Comparison of ENCODE assay signal across 8 mouse cellular contexts in the genomic region with DNA sequence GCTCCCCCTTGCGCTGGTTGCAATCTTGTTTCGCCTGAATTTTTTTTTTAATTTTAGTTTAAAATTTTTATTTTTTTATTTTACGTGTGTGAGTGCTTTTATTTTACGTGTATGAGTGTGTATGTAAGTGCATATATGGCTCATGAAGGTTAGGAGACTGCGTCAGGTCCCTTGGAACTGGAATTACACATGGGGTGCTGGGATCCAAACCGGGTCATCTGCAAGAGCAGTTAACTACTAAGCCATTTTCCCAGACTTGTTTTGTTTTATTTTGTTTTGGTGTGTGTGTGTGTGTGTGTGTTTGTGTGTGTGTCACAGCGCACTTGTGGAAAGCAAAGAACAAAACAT. TPM values are rescaled to one million over a fixed set of nuclear protein-coding genes. Genes with fewer than 3 reads are reported as not detected.
DNase-seq lines count a peak whose midpoint lies in the region; ATAC-seq and TF ChIP-seq lines count a peak whose summit lies in the region.

No protein-coding gene starts in this region.

- 38% methylated on average over 7 of the region's 7 CpGs for WGBS in forebrain, embryonic 14.5 days
- 24% methylated on average over 7 of the region's 7 CpGs for WGBS in liver, embryonic 15.5 days (ENCODE audit: insufficient replicate concordance)

- H3K4me1 ChIP-seq in forebrain, embryonic 14.5 days (ENCODE audit: control insufficient read depth, insufficient read depth, low read length) = peaks cover 12% of the 10 kb centered on the region
- peaks cover 64% of the 10 kb centered on the region for H3K4me1 ChIP-seq in liver, embryonic 15.5 days (replicated peaks)

- no peak for TF ChIP-seq CTCF in gastrocnemius, adult 2 months (IDR thresholded peaks at IDR 0.05)

- H3K9ac ChIP-seq in forebrain, embryonic 14.5 days (ENCODE audit: low read length) = peak overlapping the region; percentile 77
- peak overlapping the region; percentile 96 for H3K9ac ChIP-seq in liver, embryonic 15.5 days

- H3K4me3 ChIP-seq in gastrocnemius, adult 2 months = peak overlapping the region; percentile 96
- H3K4me3 ChIP-seq in forebrain, embryonic 14.5 days (ENCODE audit: low read depth, low read length) = peak overlapping the region; percentile 77
- H3K4me3 ChIP-seq in liver, embryonic 15.5 days (replicated peaks) = peak overlapping the region; percentile 96

- no peaks in the 10 kb centered on the region for H3K9me3 ChIP-seq in forebrain, embryonic 14.5 days (replicated peaks; ENCODE audit: control insufficient read depth, low read length)
- no peaks in the 10 kb centered on the region for H3K9me3 ChIP-seq in liver, embryonic 15.5 days (replicated peaks)

- intact Hi-C loops in gastrocnemius, adult 2 months (cut with DNase I) = no loop called here

- no peak for DNase-seq in gastrocnemius, adult 2 months
- DNase-seq in gastrocnemius, adult 8-10 months (ENCODE audit: low spot score in 2 of 2) = no peak
- peak; percentile 16 for DNase-seq in 3T3-L1 (ENCODE audit: low read depth, low spot score)
- DNase-seq in forebrain, embryonic 14.5 days (ENCODE audit: low spot score) = no peak
- no peak for DNase-seq in adrenal gland, adult 18-20 months (ENCODE audit: low spot score in 2 of 2)
- DNase-seq in thymus, postnatal 0 days (ENCODE audit: low spot score) = no peak
- DNase-seq in frontal cortex, postnatal 14 days (ENCODE audit: low spot score in 2 of 2) = no peak

- no peaks in the 10 kb centered on the region for H3K27me3 ChIP-seq in forebrain, embryonic 14.5 days (replicated peaks; ENCODE audit: control insufficient read depth, insufficient read depth, low read length)
- H3K27me3 ChIP-seq in liver, embryonic 15.5 days = no peaks in the 10 kb centered on the region

- H3K4me2 ChIP-seq in forebrain, embryonic 14.5 days (ENCODE audit: low read length) = peak overlapping the region; percentile 86
- H3K4me2 ChIP-seq in liver, embryonic 15.5 days = peak overlapping the region; percentile 87

- H3K36me3 ChIP-seq in forebrain, embryonic 14.5 days (ENCODE audit: control insufficient read depth, insufficient read depth, low read length) = 0 out of 2 replicates have a peak, but pooled peaks cover 4% of the 10 kb centered on the region
- peaks cover 22% of the 10 kb centered on the region for H3K36me3 ChIP-seq in liver, embryonic 15.5 days (replicated peaks)

- peak overlapping the region; percentile 77 for H3K27ac ChIP-seq in gastrocnemius, adult 2 months
- H3K27ac ChIP-seq in forebrain, embryonic 14.5 days (ENCODE audit: low read depth, low read length) = no peak overlapping the region
- peak overlapping the region; percentile 64 for H3K27ac ChIP-seq in liver, embryonic 15.5 days (replicated peaks)

- ATAC-seq in forebrain, embryonic 14.5 days = peak; percentile 36
- no peak for ATAC-seq in liver, embryonic 15.5 days (ENCODE audit: insufficient read depth)

RNA-seq across cellular contexts. Expression of a gene that starts 0.4 kb away (rescaled TPM):
- total RNA-seq in gastrocnemius, adult 2 months (2021) = 1 to 10 TPM; 3.4 to 4.9 TPM
- 1 to 10 TPM; 3.4 to 5.0 (median 4.2) TPM for total RNA-seq in gastrocnemius, adult 8-10 months (2022)
- polyA plus RNA-seq in forebrain, embryonic 14.5 days (2014; fragmentation: Nextera tagmentation; extraction: Ambion mirVana) = 40.5 and 43.0 TPM in 2 replicates
- polyA plus RNA-seq in liver, embryonic 15.5 days (2015; fragmentation: Nextera tagmentation; extraction: Ambion mirVana) = 35.6 and 38.5 TPM in 2 replicates
- 10 to 100 TPM; 27.9 to 30.4 TPM for total RNA-seq in adrenal gland, adult 18-20 months (2021)
- 39.1 and 39.2 TPM in 2 replicates for polyA plus RNA-seq in thymus, postnatal 0 days (2015; fragmentation: Nextera tagmentation; extraction: Ambion mirVana)

RNA-seq across cellular contexts. Expression of a gene that starts 31.8 kb away (rescaled TPM):
- total RNA-seq in gastrocnemius, adult 2 months (2021) = 10 to 100 TPM; 18.6 to 23.8 TPM
- total RNA-seq in gastrocnemius, adult 8-10 months (2022) = 10 to 100 TPM; 21.9 to 25.0 (median 23.2) TPM
- 38.1 and 40.1 TPM in 2 replicates for polyA plus RNA-seq in forebrain, embryonic 14.5 days (2014; fragmentation: Nextera tagmentation; extraction: Ambion mirVana)
- 15.4 and 16.8 TPM in 2 replicates for polyA plus RNA-seq in liver, embryonic 15.5 days (2015; fragmentation: Nextera tagmentation; extraction: Ambion mirVana)
- total RNA-seq in adrenal gland, adult 18-20 months (2021) = 10 to 100 TPM; 31.1 to 41.3 TPM
- polyA plus RNA-seq in thymus, postnatal 0 days (2015; fragmentation: Nextera tagmentation; extraction: Ambion mirVana) = 30.9 and 34.4 TPM in 2 replicates

RNA-seq across cellular contexts. Expression of a gene that starts 31.9 kb away (rescaled TPM):
- 10 to 100 TPM; 22.2 to 22.7 TPM for total RNA-seq in gastrocnemius, adult 2 months (2021)
- 10 to 100 TPM; 25.3 to 34.8 (median 30.5) TPM for total RNA-seq in gastrocnemius, adult 8-10 months (2022)
- polyA plus RNA-seq in forebrain, embryonic 14.5 days (2014; fragmentation: Nextera tagmentation; extraction: Ambion mirVana) = 13.2 and 18.4 TPM in 2 replicates
- polyA plus RNA-seq in liver, embryonic 15.5 days (2015; fragmentation: Nextera tagmentation; extraction: Ambion mirVana) = 202 and 217 TPM in 2 replicates
- total RNA-seq in adrenal gland, adult 18-20 months (2021) = 100 to 1,000 TPM; 395 to 578 TPM
- 295 and 320 TPM in 2 replicates for polyA plus RNA-seq in thymus, postnatal 0 days (2015; fragmentation: Nextera tagmentation; extraction: Ambion mirVana)

Comparison
In these comparisons a context has a peak if more than half of its experiments do, and no peak if none do; other contexts are left out.
1. RNA of a gene that starts 0.4 kb away (total RNA-seq): 27.9 to 30.4 TPM in adrenal gland, adult 18-20 months; 3.4 to 4.9 TPM in gastrocnemius, adult 2 months and 3.4 to 5.0 TPM in gastrocnemius, adult 8-10 months; every median in the first group is over 4 times any median in the second.
2. RNA of a gene that starts 31.9 kb away (total RNA-seq): 395 to 578 TPM in adrenal gland, adult 18-20 months; 25.3 to 34.8 TPM in gastrocnemius, adult 8-10 months and 22.2 to 22.7 TPM in gastrocnemius, adult 2 months; every median in the first group is over 10 times any median in the second.
3. Peak in every context shown above with its lines, with median percentiles within 50 percentile points of each other: H3K4me3 ChIP-seq.